Mouse (Mus musculus): ENCODE data around the gene Arx. TPM values are rescaled to one million over a fixed set of nuclear protein-coding genes. Genes with fewer than 3 reads are reported as not detected.

The Arx gene
- polyA plus RNA-seq (2015; fragmentation: Nextera tagmentation; extraction: Ambion mirVana) = 0.05 and 0.07 TPM in 2 replicates

DNA sequence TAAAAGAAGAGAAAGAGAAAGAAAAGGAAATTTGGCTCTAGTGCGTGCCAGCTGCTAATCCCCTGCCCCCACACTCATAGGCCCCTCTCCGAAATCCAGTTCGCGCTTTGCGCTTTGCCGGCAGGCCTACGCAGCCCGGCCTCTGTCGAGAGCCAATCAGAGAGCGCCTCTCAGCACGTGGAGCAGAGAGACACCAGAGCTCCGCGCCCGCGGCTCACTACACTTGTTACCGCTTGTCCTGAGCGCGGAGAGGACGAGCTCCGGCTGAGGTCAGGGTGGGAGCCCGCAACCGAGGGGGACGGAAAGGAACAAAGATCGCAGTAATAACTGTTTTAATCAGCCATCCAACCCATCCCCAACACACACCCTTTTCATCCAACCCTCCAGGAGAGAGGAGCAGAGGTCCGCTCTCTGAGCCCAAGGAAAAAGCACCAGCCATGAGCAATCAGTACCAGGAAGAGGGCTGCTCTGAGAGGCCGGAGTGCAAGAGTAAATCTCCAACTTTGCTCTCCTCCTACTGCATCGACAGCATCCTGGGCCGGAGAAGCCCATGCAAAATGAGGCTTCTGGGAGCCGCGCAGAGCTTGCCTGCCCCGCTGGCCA is at the start of gene Arx:
Arx (plus strand) TSS at position 155 of the 603 bp plus-strand sequence.
- H3K9me3 ChIP-seq (replicated peaks; ENCODE audit: low read length) = no peaks in the 10 kb centered on the region
- H3K4me3 ChIP-seq (replicated peaks; ENCODE audit: low read depth, low read length) = no peak within 1 kb of the TSS
- H3K36me3 ChIP-seq (ENCODE audit: insufficient read depth, low read length) = no peaks in the 10 kb centered on the region
- H3K27me3 ChIP-seq (ENCODE audit: insufficient read depth, low read length) = peaks cover 41% of the 10 kb centered on the region
- ATAC-seq (replicated peaks; ENCODE audit: low FRiP score, low read depth) (peak; percentile 94), DNase-seq (ENCODE audit: low spot score) (peak; percentile 75)
- TF ChIP-seq CTCF (IDR thresholded peaks at IDR 0.05; ENCODE audit: low read depth) = no peak
- no peak within 1 kb of the TSS for H3K27ac ChIP-seq
- H3K4me1 ChIP-seq (replicated peaks; ENCODE audit: insufficient read depth, low read length) = no peaks in the 10 kb centered on the region
- no peak within 1 kb of the TSS for H3K4me2 ChIP-seq (ENCODE audit: low read length)
- WGBS = 33% methylated on average over 31 of the region's 31 CpGs
- H3K9ac ChIP-seq (ENCODE audit: low read depth, low read length) = no peak within 1 kb of the TSS

DNA sequence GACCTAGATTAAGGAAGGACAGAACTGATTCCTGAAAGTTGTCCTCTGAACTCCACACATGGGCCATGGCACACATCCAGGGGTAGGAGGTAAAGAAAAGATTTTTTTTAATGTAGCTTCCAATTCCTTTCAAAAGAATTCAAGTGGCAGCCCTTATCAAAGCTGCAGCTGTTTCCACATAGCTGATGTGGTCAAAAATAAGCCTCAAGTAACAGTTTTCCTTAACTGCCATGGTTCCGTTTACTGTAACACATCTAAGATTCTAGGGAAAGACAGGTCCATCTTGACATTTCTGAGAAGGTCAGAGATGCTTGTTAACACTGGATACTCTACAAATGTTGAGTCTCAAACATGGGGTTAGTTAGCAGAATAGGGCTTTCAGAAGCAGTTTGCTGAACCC is 34.9 kb upstream of the Arx start:
- Histone ChIP-seq H3K4me1 (replicated peaks; ENCODE audit: insufficient read depth, low read length) (no peaks in the 10 kb centered on the region), H3K4me2 (ENCODE audit: low read length) (no peak overlapping the region), H3K27ac (no peak overlapping the region), H3K9me3 (replicated peaks; ENCODE audit: low read length) (no peaks in the 10 kb centered on the region), H3K4me3 (replicated peaks; ENCODE audit: low read depth, low read length) (no peak overlapping the region), H3K27me3 (ENCODE audit: insufficient read depth, low read length) (no peaks in the 10 kb centered on the region), H3K9ac (ENCODE audit: low read depth, low read length) (no peak overlapping the region), H3K36me3 (ENCODE audit: insufficient read depth, low read length) (no peaks in the 10 kb centered on the region)
- ATAC-seq (replicated peaks; ENCODE audit: low FRiP score, low read depth) = no peak
- DNase-seq (ENCODE audit: low spot score) = no peak
- WGBS = 80% methylated on average over 1 of the region's 1 CpGs
- TF ChIP-seq CTCF (IDR thresholded peaks at IDR 0.05; ENCODE audit: low read depth) = no peak

DNA sequence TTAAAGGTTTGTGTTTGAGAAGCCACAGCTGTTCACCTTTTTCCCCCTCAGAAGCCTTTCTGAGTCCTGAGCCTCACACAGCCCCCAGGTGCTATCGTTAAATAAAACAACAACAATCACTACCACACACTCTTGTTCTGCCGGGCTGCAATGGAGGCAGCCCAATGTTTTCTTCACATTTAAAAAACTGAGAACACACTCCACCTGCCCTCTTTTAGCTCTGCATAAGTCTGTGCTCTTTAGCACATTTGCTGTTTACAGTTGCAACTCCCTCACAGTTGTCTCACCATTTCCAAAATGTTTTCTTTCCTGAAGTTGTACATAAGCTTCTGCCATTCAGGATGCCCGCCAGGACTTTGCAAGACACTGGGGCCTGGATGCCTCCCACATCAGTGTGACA is 10.6 kb upstream of the Arx start:
- 62% methylated on average over 3 of the region's 3 CpGs for WGBS

DNA sequence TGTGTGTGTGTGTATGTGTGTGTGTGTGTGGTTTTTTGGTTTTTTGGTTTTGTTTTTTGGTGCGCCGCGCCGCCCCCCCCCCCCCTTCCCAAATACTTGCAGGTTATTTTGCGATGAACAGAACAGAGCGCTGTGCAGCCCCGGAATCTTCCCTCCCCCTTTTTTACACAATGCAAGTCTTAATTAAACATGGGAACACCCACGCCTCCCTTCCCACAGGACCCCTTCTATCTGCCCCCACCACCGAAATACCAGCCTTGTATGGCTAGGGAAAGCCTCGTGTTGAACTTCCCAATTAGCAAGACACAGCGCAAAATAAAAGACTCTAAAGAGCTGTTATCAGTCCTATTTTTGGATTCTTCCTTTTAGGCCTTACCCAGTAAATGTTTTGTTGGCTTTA is 6.3 kb upstream of the Arx start:
- no peak overlapping the region for H3K9ac ChIP-seq (ENCODE audit: low read depth, low read length)
- H3K9me3 ChIP-seq (replicated peaks; ENCODE audit: low read length) = no peaks in the 10 kb centered on the region
- no peak overlapping the region for H3K27ac ChIP-seq
- DNase-seq (ENCODE audit: low spot score) (no peak), ATAC-seq (replicated peaks; ENCODE audit: low FRiP score, low read depth) (no peak)
- H3K4me3 ChIP-seq (replicated peaks; ENCODE audit: low read depth, low read length) = no peak overlapping the region
- H3K4me1 ChIP-seq (replicated peaks; ENCODE audit: insufficient read depth, low read length) = no peaks in the 10 kb centered on the region
- peaks cover 9% of the 10 kb centered on the region for H3K27me3 ChIP-seq (ENCODE audit: insufficient read depth, low read length)
- TF ChIP-seq CTCF (IDR thresholded peaks at IDR 0.05; ENCODE audit: low read depth) = no peak
- no peaks in the 10 kb centered on the region for H3K36me3 ChIP-seq (ENCODE audit: insufficient read depth, low read length)
- no peak overlapping the region for H3K4me2 ChIP-seq (ENCODE audit: low read length)
- WGBS = 40% methylated on average over 7 of the region's 11 CpGs

More for the DNA sequence above, 10.6 kb upstream of the Arx start:
- no peaks in the 10 kb centered on the region for H3K4me1 ChIP-seq (replicated peaks; ENCODE audit: insufficient read depth, low read length)
- ATAC-seq (replicated peaks; ENCODE audit: low FRiP score, low read depth) = no peak
- H3K4me3 ChIP-seq (replicated peaks; ENCODE audit: low read depth, low read length) = no peak overlapping the region
- no peaks in the 10 kb centered on the region for H3K9me3 ChIP-seq (replicated peaks; ENCODE audit: low read length)
- no peak overlapping the region for H3K27ac ChIP-seq
- H3K4me2 ChIP-seq (ENCODE audit: low read length) = no peak overlapping the region
- H3K9ac ChIP-seq (ENCODE audit: low read depth, low read length) = no peak overlapping the region
- peaks cover 4% of the 10 kb centered on the region; the same call in 1 of the 2 replicates for H3K27me3 ChIP-seq (ENCODE audit: insufficient read depth, low read length)
- DNase-seq (ENCODE audit: low spot score) = no peak
- no peak for TF ChIP-seq CTCF (IDR thresholded peaks at IDR 0.05; ENCODE audit: low read depth)
- H3K36me3 ChIP-seq (ENCODE audit: insufficient read depth, low read length) = no peaks in the 10 kb centered on the region

DNA sequence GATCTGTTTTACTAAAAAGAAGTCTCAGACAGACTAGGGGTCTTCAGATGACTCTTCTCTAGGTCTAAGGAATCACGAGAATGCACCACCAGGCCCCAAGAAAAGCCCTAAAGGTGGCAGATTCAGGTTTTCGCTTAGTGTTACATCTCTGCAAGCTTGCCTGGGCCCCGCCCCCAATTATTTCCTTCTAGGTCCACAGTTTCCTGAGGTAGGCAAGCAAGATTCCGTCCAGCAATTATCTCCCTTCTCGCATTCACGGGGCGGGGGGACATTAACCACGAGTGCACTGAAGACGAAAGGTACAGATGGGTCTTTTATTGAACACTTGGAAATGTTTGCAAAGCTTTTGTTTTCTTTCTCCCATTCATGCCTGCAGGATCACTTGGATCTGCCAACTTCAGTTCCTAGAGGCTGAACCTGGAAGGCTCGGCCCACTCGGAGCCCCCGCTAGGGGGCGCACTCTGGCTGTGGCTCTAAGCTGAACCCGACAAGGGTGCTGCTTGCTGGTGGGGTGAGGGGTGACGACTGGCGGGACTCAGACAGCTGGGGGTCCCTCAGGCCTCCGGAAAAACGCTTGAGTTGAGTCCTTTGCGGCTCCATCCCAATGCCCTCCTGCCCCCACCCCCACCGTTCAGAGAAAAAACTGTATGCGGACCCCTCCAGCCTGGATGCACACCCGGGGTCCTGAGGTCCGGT is 5.1 kb upstream of the Arx start:
- Histone ChIP-seq H3K4me1 (replicated peaks; ENCODE audit: insufficient read depth, low read length) (no peaks in the 10 kb centered on the region), H3K27me3 (ENCODE audit: insufficient read depth, low read length) (peaks cover 20% of the 10 kb centered on the region), H3K4me3 (replicated peaks; ENCODE audit: low read depth, low read length) (no peak overlapping the region), H3K36me3 (ENCODE audit: insufficient read depth, low read length) (no peaks in the 10 kb centered on the region), H3K9ac (ENCODE audit: low read depth, low read length) (no peak overlapping the region), H3K9me3 (replicated peaks; ENCODE audit: low read length) (no peaks in the 10 kb centered on the region), H3K27ac (no peak overlapping the region), H3K4me2 (ENCODE audit: low read length) (peak overlapping the region; percentile 10; the same call in 1 of the 2 replicates)
- WGBS = 25% methylated on average over 23 of the region's 23 CpGs
- DNase-seq (ENCODE audit: low spot score) (peak; percentile 44), ATAC-seq (replicated peaks; ENCODE audit: low FRiP score, low read depth) (no peak)
- TF ChIP-seq CTCF (IDR thresholded peaks at IDR 0.05; ENCODE audit: low read depth) = peak; percentile 64

DNA sequence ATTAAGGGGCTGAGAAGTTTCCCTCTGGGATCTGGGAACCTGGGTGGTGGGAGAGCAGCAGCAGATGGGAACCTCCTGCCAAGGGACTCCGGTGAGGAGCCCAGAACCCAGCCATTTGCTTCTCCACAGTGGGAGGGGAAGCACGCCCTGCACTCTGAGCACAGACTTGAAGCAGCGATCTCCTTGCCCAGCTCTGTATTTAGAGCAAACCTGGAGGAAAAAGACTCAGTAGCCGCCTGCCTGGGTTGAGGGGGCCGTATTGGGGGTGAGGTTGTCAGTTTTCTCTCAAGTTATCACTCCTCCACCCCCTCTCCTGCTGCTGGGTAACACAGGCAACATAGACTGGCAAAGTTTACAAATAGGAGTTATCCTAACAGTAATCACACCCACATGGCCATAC is 4.5 kb upstream of the Arx start:
- H3K4me2 ChIP-seq (ENCODE audit: low read length) = peak overlapping the region; percentile 10; the same call in 1 of the 2 replicates
- TF ChIP-seq CTCF (IDR thresholded peaks at IDR 0.05; ENCODE audit: low read depth) = no peak

More for the DNA sequence above, 4.5 kb upstream of the Arx start:
- Histone ChIP-seq H3K9ac (ENCODE audit: low read depth, low read length) (no peak overlapping the region), H3K36me3 (ENCODE audit: insufficient read depth, low read length) (no peaks in the 10 kb centered on the region), H3K27me3 (ENCODE audit: insufficient read depth, low read length) (peaks cover 24% of the 10 kb centered on the region), H3K27ac (no peak overlapping the region), H3K4me1 (replicated peaks; ENCODE audit: insufficient read depth, low read length) (no peaks in the 10 kb centered on the region), H3K4me3 (replicated peaks; ENCODE audit: low read depth, low read length) (no peak overlapping the region), H3K9me3 (replicated peaks; ENCODE audit: low read length) (no peaks in the 10 kb centered on the region)
- no peak for ATAC-seq (replicated peaks; ENCODE audit: low FRiP score, low read depth)
- 14% methylated on average over 5 of the region's 5 CpGs for WGBS
- no peak for DNase-seq (ENCODE audit: low spot score)

All from kidney, postnatal 0 days (tissue).